Mouse (Mus musculus): ENCODE measurements around the gene Ces5a.

GRCm38 (mm10) chr8:93571369-93571985 is 35.8 kb upstream of the Ces5a start:
- no peak for TF ChIP-seq POLR2A (IDR thresholded peaks at IDR 0.05; ENCODE audit: low read depth, low read length)
- TF ChIP-seq CTCF (conservative IDR thresholded peaks at IDR 0.05 in 1 of 2, IDR thresholded peaks at IDR 0.05 in 1 of 2; ENCODE audit: low read depth in 2 of 2, low read length in 2 of 2), result no peak
- TF ChIP-seq E2F4 (IDR thresholded peaks at IDR 0.05; ENCODE audit: insufficient replicate concordance, low read depth, low read length), result no peak
